Mouse (Mus musculus) small intestine, adult 2 months (tissue): ENCODE measurements around the gene Cmbl.

Experiments
- CTCF ChIP-seq: fragments of 200-500 bp; IDR thresholded peaks from 2 replicates; pipeline ENCODE4 v1.5.1; 2012; ENCODE audit warnings: low read depth, mild to moderate bottlenecking, control low read depth, inconsistent platforms, low read length, moderate library complexity, mixed read lengths; ENCODE audit not compliant: insufficient replicate concordance, insufficient read length; ENCODE audit errors: extremely low read depth
- POLR2A ChIP-seq: fragments of 200-500 bp; IDR thresholded peaks from 2 replicates; pipeline ENCODE4 v1.6.1; 2012; ENCODE audit warnings: low read depth, mild to moderate bottlenecking, control low read depth, inconsistent platforms, low read length, moderate library complexity

DNA sequence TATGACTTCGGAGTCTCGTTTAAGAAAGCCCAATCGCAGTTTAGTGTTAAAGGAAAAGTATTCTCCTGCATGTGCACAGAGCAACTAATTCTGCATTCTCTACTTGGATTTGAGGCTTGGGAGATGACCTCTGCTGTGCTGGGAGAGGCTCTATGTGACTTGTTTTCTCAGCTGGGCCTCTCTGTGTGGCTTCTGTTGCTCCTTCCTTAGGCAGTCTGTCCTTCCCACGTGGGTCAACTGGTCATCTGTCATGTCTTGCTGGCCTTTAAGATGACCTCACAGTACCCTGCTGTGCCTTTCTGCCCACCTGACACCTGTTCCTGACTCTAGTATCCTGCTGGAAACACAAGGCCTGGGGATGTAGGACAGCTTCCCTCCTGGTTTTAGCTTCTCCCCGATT lies 10.9 kb downstream of the Cmbl start:
- TF ChIP-seq CTCF (no peak), POLR2A (no peak)
